Mouse (Mus musculus) liver, adult (tissue): Measurements from ENCODE around the gene Clic5.

Experiments used
- GATA4 ChIP-seq: IDR thresholded peaks from 2 replicates; pipeline ENCODE4 v1.6.1; 2014; ENCODE audit warnings: mild to moderate bottlenecking, low read length; ENCODE audit not compliant: insufficient replicate concordance

The Clic5 gene

GRCm38 (mm10) chr17:44309914-44310622 lies 121.7 kb downstream of the Clic5 start:
- no peak for TF ChIP-seq GATA4

GRCm38 (mm10) chr17:44325314-44325713 lies 136.9 kb downstream of the Clic5 start:
- TF ChIP-seq GATA4 = no peak

- no peak for TF ChIP-seq GATA4
These were observed 139.1 kb downstream of the Clic5 start for GRCm38 (mm10) chr17:44327279-44328146.

GRCm38 (mm10) chr17:44328147-44328482 lies 139.7 kb downstream of the Clic5 start:
- TF ChIP-seq GATA4 = no peak
